Mouse (Mus musculus): ENCODE data around the gene Dnaja4.

- no peak for TF ChIP-seq EP300 (optimal IDR thresholded peaks at IDR 0.05)
- TF ChIP-seq CTCF (IDR thresholded peaks at IDR 0.05; ENCODE audit: low read depth): no peak
Observed at GRCm38 (mm10) chr9:54700746-54701145, 2.1 kb downstream of the Dnaja4 start.
